Mouse (Mus musculus) CH12.LX (cell line): ENCODE data around the gene Cers5. TPM values are rescaled to one million over a fixed set of nuclear protein-coding genes. Genes with fewer than 3 reads are reported as not detected.
"Not testable (repeated sequence)": the region's sequence is repeated elsewhere in the genome, so short reads cannot be mapped to it uniquely, and the experiment has no call there.

Experiments used
- DNase-seq: peaks from one replicate; pipeline ENCODE4 v3.0.0-alpha.2; 2013; ENCODE audit errors: extremely low read depth
- H3K27ac ChIP-seq: 2 replicates; pipeline ENCODE4 v1.5.1; 2012; ENCODE audit warnings: low read depth, mild to moderate bottlenecking, control low read depth, moderate library complexity; ENCODE audit not compliant: insufficient read depth
- H3K27me3 ChIP-seq: replicated peaks from 2 replicates; pipeline ENCODE3; 2012; ENCODE audit warnings: inconsistent platforms
- H3K36me3 ChIP-seq, 2 experiments: replicated peaks in 1 of 2; 2 replicates each; pipeline versions ENCODE3 to v1.6.1; 2012; ENCODE audit warnings: inconsistent platforms in 1 of 2, low read length in 1 of 2, mild to moderate bottlenecking in 1 of 2, mixed read lengths in 1 of 2, moderate library complexity in 1 of 2; ENCODE audit not compliant: control insufficient read depth in 1 of 2, insufficient read depth in 1 of 2
- H3K4me1 ChIP-seq, 2 experiments: 2 replicates each; pipeline ENCODE4 v1.6.1; 2012; ENCODE audit warnings: inconsistent platforms in 1 of 2, moderate library complexity in 1 of 2; ENCODE audit not compliant: insufficient read depth in 2 of 2, control insufficient read depth in 1 of 2
- H3K4me2 ChIP-seq: 2 replicates; pipeline ENCODE4 v1.6.1; 2012; ENCODE audit warnings: low read depth, mild to moderate bottlenecking, control low read depth; ENCODE audit not compliant: poor library complexity, insufficient read depth, severe bottlenecking
- H3K4me3 ChIP-seq, 3 experiments: fragments of 150-350 bp in 1 of 3; sonication (generic) in 1 of 3; replicated peaks in 1 of 3; 2 replicates each; pipeline versions ENCODE3 to v1.5.1; 2011 to 2012; ENCODE audit warnings: low read depth in 2 of 3, low read length in 2 of 3, mild to moderate bottlenecking in 2 of 3, moderate library complexity in 2 of 3, control low read depth in 1 of 3, improper control_type of control experiment in 1 of 3, inconsistent platforms in 1 of 3, mixed read lengths in 1 of 3; ENCODE audit not compliant: poor library complexity in 1 of 3
- H3K79me2 ChIP-seq: replicated peaks from 2 replicates; pipeline ENCODE4 v1.6.1; 2012; ENCODE audit warnings: mild to moderate bottlenecking, moderate library complexity; ENCODE audit not compliant: control insufficient read depth, poor library complexity, insufficient read depth, severe bottlenecking; ENCODE audit errors: extremely low read depth
- H3K9ac ChIP-seq: 2 replicates; pipeline ENCODE4 v1.6.1; 2012; ENCODE audit warnings: low read depth, mild to moderate bottlenecking, control low read depth, moderate library complexity; ENCODE audit not compliant: insufficient read depth
- H3K9me3 ChIP-seq: replicated peaks from 2 replicates; pipeline ENCODE3; 2012; ENCODE audit warnings: low read length, inconsistent platforms, mixed read lengths
- CHD2 ChIP-seq: IDR thresholded peaks from 2 replicates; pipeline ENCODE4 v1.6.1; 2011; ENCODE audit warnings: low read length, improper control_type of control experiment
- ELF1 ChIP-seq: IDR thresholded peaks from 2 replicates; pipeline ENCODE4 v1.6.1; 2014; ENCODE audit warnings: low read depth, mild to moderate bottlenecking, inconsistent platforms, low read length, improper control_type of control experiment
- EP300 ChIP-seq: IDR thresholded peaks from 2 replicates; pipeline ENCODE4 v1.6.1; 2011; ENCODE audit warnings: low read length, improper control_type of control experiment
- ETS1 ChIP-seq: conservative IDR thresholded peaks from 2 replicates; pipeline ENCODE4 v1.6.1; 2012; ENCODE audit warnings: low read depth, mild to moderate bottlenecking, inconsistent platforms, low read length, improper control_type of control experiment, moderate library complexity
- GABPA ChIP-seq: IDR thresholded peaks from 2 replicates; pipeline ENCODE4 v1.6.1; 2012; ENCODE audit warnings: low read depth, low read length, improper control_type of control experiment, inconsistent platforms; ENCODE audit not compliant: insufficient replicate concordance
- HCFC1 ChIP-seq: IDR thresholded peaks from 2 replicates; pipeline ENCODE4 v1.6.1; 2012; ENCODE audit warnings: low read depth, mild to moderate bottlenecking, inconsistent platforms, low read length, improper control_type of control experiment
- JUND ChIP-seq: conservative IDR thresholded peaks from 2 replicates; pipeline ENCODE4 v1.6.1; 2011; ENCODE audit warnings: low read depth, low read length, improper control_type of control experiment
- KAT2A ChIP-seq: IDR thresholded peaks from 2 replicates; pipeline ENCODE4 v1.6.1; 2012; ENCODE audit warnings: low read length, improper control_type of control experiment, inconsistent platforms; ENCODE audit not compliant: insufficient replicate concordance
- MAX ChIP-seq: IDR thresholded peaks from 2 replicates; pipeline ENCODE4 v1.6.1; 2011; ENCODE audit warnings: low read length, improper control_type of control experiment
- MAZ ChIP-seq: IDR thresholded peaks from 2 replicates; pipeline ENCODE4 v1.6.1; 2012; ENCODE audit warnings: low read depth, mild to moderate bottlenecking, inconsistent platforms, low read length, improper control_type of control experiment, moderate library complexity
- MXI1 ChIP-seq: IDR thresholded peaks from 2 replicates; pipeline ENCODE4 v1.6.1; 2011; ENCODE audit warnings: mild to moderate bottlenecking, low read depth, low read length, improper control_type of control experiment
- PAX5 ChIP-seq: IDR thresholded peaks from 2 replicates; pipeline ENCODE4 v1.6.1; 2012; ENCODE audit warnings: low read length, inconsistent platforms, mixed read lengths
- POLR2A ChIP-seq: IDR thresholded peaks from 2 replicates; pipeline ENCODE4 v1.6.1; 2011; ENCODE audit warnings: low read depth, mild to moderate bottlenecking, improper control_type of control experiment, low read length
- RAD21 ChIP-seq: IDR thresholded peaks from 2 replicates; pipeline ENCODE4 v1.6.1; 2011; ENCODE audit warnings: low read depth, mild to moderate bottlenecking, low read length, improper control_type of control experiment, moderate library complexity
- RCOR1 ChIP-seq: conservative IDR thresholded peaks from 2 replicates; pipeline ENCODE4 v1.6.1; 2012; ENCODE audit warnings: low read depth, mild to moderate bottlenecking, inconsistent platforms, low read length, improper control_type of control experiment
- SMC3 ChIP-seq: IDR thresholded peaks from 2 replicates; pipeline ENCODE4 v1.6.1; 2011; ENCODE audit warnings: low read depth, low read length, improper control_type of control experiment
- TBP ChIP-seq: conservative IDR thresholded peaks from 2 replicates; pipeline ENCODE4 v1.6.1; 2011; ENCODE audit warnings: low read depth, low read length, improper control_type of control experiment
- UBTF ChIP-seq: IDR thresholded peaks from 2 replicates; pipeline ENCODE4 v1.6.1; 2012; ENCODE audit warnings: low read depth, mild to moderate bottlenecking, inconsistent platforms, low read length, improper control_type of control experiment, moderate library complexity
- USF1 ChIP-seq: IDR thresholded peaks from 2 replicates; pipeline ENCODE4 v1.6.1; 2014; ENCODE audit warnings: low read depth, mild to moderate bottlenecking, inconsistent platforms, low read length, improper control_type of control experiment
- ZC3H11A ChIP-seq: IDR thresholded peaks from 2 replicates; pipeline ENCODE4 v1.6.1; 2012; ENCODE audit warnings: low read depth, mild to moderate bottlenecking, inconsistent platforms, low read length, improper control_type of control experiment
- ZKSCAN1 ChIP-seq: IDR thresholded peaks from 2 replicates; pipeline ENCODE4 v1.6.1; 2012; ENCODE audit warnings: low read depth, inconsistent platforms, low read length, improper control_type of control experiment, borderline replicate concordance
- dilution Hi-C: fragments of 300-500 bp; cut with MboI; formaldehyde crosslinking; loops from 2 replicates; pipeline ENCODE4 v1.14.3; 2020; ENCODE audit warnings: low sequenced_read_pairs; ENCODE audit not compliant: extremely low pct_unique_long_range_greater_than_20kb, extremely low pct_ligation_motif_present
- in situ Hi-C: fragments of 300-500 bp; cut with MboI; formaldehyde crosslinking; loops from 3 replicates; pipeline ENCODE4 v1.14.3; 2019; ENCODE audit warnings: low sequenced_read_pairs, low pct_ligation_motif_present, low pct_unique_long_range_greater_than_20kb, mixed read lengths
- polyA plus RNA-seq: library from polyadenylated mRNA; unstranded; fragments of >175 nt; gene quantifications from 2 replicates; pipeline ENCODE4 v1.2.1, GENCODE M21; 2012; ENCODE audit warnings: low read depth; ENCODE audit not compliant: insufficient read length
- total RNA-seq, 2 experiments: library from RNA; depleted of rRNA; stranded (reverse); fragments of 300-350 nt in 1 of 2; fragments of >200 nt in 1 of 2; gene quantifications; 2 replicates each; pipeline ENCODE4 v1.2.3; 2012 to 2014

Gene Cers5
- total and polyA plus RNA-seq, 3 experiments = 45.0 to 149 (median 94.3) TPM

GRCm38 (mm10) chr15:99701999-99702900 lies 70.4 kb downstream of the Cers5 start, which contains the start of gene Smarcd1 (continued):
- no peak for TF ChIP-seq JUND
- TF ChIP-seq ETS1 = no peak
- no peak for TF ChIP-seq MXI1
- no peak for TF ChIP-seq ZKSCAN1
- no peak for TF ChIP-seq SMC3
- TF ChIP-seq USF1 = no peak
- peak; percentile 85 for TF ChIP-seq HCFC1
- TF ChIP-seq ZC3H11A = no peak
- TF ChIP-seq CHD2 = peak; percentile 39; the same call in 1 of the 2 replicates
- TF ChIP-seq RCOR1 = no peak
- TF ChIP-seq EP300 = no peak
- no peak for TF ChIP-seq PAX5
- peak; percentile 46; the same call in 1 of the 2 replicates for TF ChIP-seq KAT2A
- no peak for TF ChIP-seq RAD21
- TF ChIP-seq POLR2A = peak; percentile 78
- peak; percentile 64; the same call in 1 of the 2 replicates for TF ChIP-seq UBTF
- peak; percentile 55; the same call in 1 of the 2 replicates for TF ChIP-seq MAZ
- peak; percentile 82 for TF ChIP-seq GABPA
- TF ChIP-seq MAX = peak; percentile 44; the same call in 1 of the 2 replicates

GRCm38 (mm10) chr15:99701640-99701998 lies 71.1 kb downstream of the Cers5 start:
- H3K9me3 ChIP-seq, dilution Hi-C loops, in situ Hi-C loops, H3K79me2 ChIP-seq, H3K27ac ChIP-seq, DNase-seq: not testable (repeated sequence)
- H3K4me3 ChIP-seq = peak overlapping the region; percentile 59 to 64 (median 63)
- peaks cover 14 to 32% of the 10 kb centered on the region in 2 experiments for H3K36me3 ChIP-seq
- H3K4me2 ChIP-seq = peak overlapping the region; percentile 39; the same call in 1 of the 2 replicates
- H3K27me3 ChIP-seq = peaks cover 14% of the 10 kb centered on the region
- H3K9ac ChIP-seq = peak overlapping the region; percentile 65
- H3K4me1 ChIP-seq = peaks cover 15 to 27% of the 10 kb centered on the region in 2 experiments
- TF ChIP-seq TBP = peak; percentile 95
- 0 out of 2 replicates have a peak, but pooled peaks have one; percentile 27 for TF ChIP-seq ELF1
